Mouse (Mus musculus) G1E (cell line): ENCODE measurements at regions not wholly inside any gene's neighbourhood (a gene's known extent, or its start where the extent isn't known, plus 50 kb on each side); places are given as distances from the start of the nearest gene placed in this dataset.

Experiments used
- CTCF ChIP-seq: IDR thresholded peaks from 2 replicates; pipeline ENCODE4 v1.5.1; 2012; ENCODE audit warnings: low read depth, low read length, inconsistent platforms, mixed read lengths
- GATA1 ChIP-seq: IDR thresholded peaks from 2 replicates; pipeline ENCODE4 v1.6.1; 2012; ENCODE audit warnings: borderline replicate concordance, low read length, inconsistent platforms, mixed read lengths
- GATA2 ChIP-seq: IDR thresholded peaks from 2 replicates; pipeline ENCODE4 v1.6.1; 2012; ENCODE audit warnings: low read depth, low read length, inconsistent platforms, borderline replicate concordance
- POLR2AphosphoS5 ChIP-seq: IDR thresholded peaks from 2 replicates; pipeline ENCODE4 v1.6.1; 2012; ENCODE audit warnings: low read depth, low read length, inconsistent platforms; ENCODE audit not compliant: insufficient replicate concordance

DNA sequence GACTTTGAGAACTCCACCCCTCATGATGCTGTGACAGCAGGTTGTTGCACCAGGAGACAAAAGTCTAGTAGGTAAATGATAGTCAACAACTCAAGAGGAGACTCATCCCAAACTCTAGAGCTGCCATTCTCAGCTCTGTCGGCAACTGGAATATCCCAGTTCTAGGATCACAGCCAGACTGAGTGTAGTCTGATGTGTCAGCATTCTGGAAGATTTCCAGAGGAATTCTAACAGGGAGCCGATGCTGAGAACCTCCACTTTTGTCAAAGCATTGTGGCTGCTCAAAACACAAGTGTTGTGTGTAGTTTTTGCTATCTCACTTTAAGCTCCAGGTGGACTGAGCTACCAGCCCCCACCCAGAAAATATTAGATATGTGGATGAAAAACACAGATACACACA lies 148.5 kb upstream of the Cxcr4 start:
- no peak for TF ChIP-seq CTCF
- TF ChIP-seq GATA1 = no peak
- no peak for TF ChIP-seq GATA2
- TF ChIP-seq POLR2AphosphoS5 = no peak
